Mouse (Mus musculus): Measurements from ENCODE around the gene Gm49380. TPM values are rescaled to one million over a fixed set of nuclear protein-coding genes. Genes with fewer than 3 reads are reported as not detected.

Gene Gm49380
- polyA plus RNA-seq, 1 experiment = not detected

GRCm38 (mm10) chr9:44088877-44089608, 24.3 kb downstream of the Gm49380 start:
- H3K36me3 ChIP-seq (ENCODE audit: control insufficient read depth, insufficient read depth, low read length) = peaks cover 35% of the 10 kb centered on the region
- TF ChIP-seq POLR2A (IDR thresholded peaks at IDR 0.05; ENCODE audit: low read depth, low read length) (no peak), CTCF (IDR thresholded peaks at IDR 0.05; ENCODE audit: extremely low read depth, insufficient read length, insufficient replicate concordance, low read depth, low read length) (no peak)
- H3K4me1 ChIP-seq (ENCODE audit: control insufficient read depth, insufficient read depth, insufficient read length, low read length) = peaks cover 13% of the 10 kb centered on the region
- peak overlapping the region; percentile 54 for H3K27ac ChIP-seq (ENCODE audit: insufficient read depth, low read depth, low read length)
- no peak overlapping the region for H3K4me3 ChIP-seq (ENCODE audit: low read depth, low read length)
- WGBS = 35% methylated on average over 12 of the region's 12 CpGs
- no peaks in the 10 kb centered on the region for H3K27me3 ChIP-seq (ENCODE audit: control insufficient read depth, insufficient read depth, low read length)

- 11% methylated on average over 15 of the region's 15 CpGs for WGBS
- Histone ChIP-seq H3K27ac (ENCODE audit: insufficient read depth, low read depth, low read length) (peak overlapping the region; percentile 34; the same call in 1 of the 2 replicates), H3K4me1 (ENCODE audit: control insufficient read depth, insufficient read depth, insufficient read length, low read length) (peaks cover 18% of the 10 kb centered on the region), H3K36me3 (ENCODE audit: control insufficient read depth, insufficient read depth, low read length) (peaks cover 25% of the 10 kb centered on the region), H3K4me3 (ENCODE audit: low read depth, low read length) (peak overlapping the region; percentile 45), H3K27me3 (ENCODE audit: control insufficient read depth, insufficient read depth, low read length) (no peaks in the 10 kb centered on the region)
- TF ChIP-seq POLR2A (IDR thresholded peaks at IDR 0.05; ENCODE audit: low read depth, low read length) (no peak), CTCF (IDR thresholded peaks at IDR 0.05; ENCODE audit: extremely low read depth, insufficient read length, insufficient replicate concordance, low read depth, low read length) (no peak)
Measured at GRCm38 (mm10) chr9:44087761-44088455, 25.4 kb downstream of the Gm49380 start.

GRCm38 (mm10) chr9:44086960-44087359, 26.3 kb downstream of the Gm49380 start:
- Histone ChIP-seq H3K27ac (ENCODE audit: insufficient read depth, low read depth, low read length) (no peak overlapping the region; the same call in 1 of the 2 replicates), H3K27me3 (ENCODE audit: control insufficient read depth, insufficient read depth, low read length) (no peaks in the 10 kb centered on the region), H3K36me3 (ENCODE audit: control insufficient read depth, insufficient read depth, low read length) (peaks cover 17% of the 10 kb centered on the region), H3K4me1 (ENCODE audit: control insufficient read depth, insufficient read depth, insufficient read length, low read length) (peaks cover 23% of the 10 kb centered on the region), H3K4me3 (ENCODE audit: low read depth, low read length) (peak overlapping the region; percentile 48)
- WGBS = 32% methylated on average over 10 of the region's 10 CpGs
- TF ChIP-seq CTCF (IDR thresholded peaks at IDR 0.05; ENCODE audit: extremely low read depth, insufficient read length, insufficient replicate concordance, low read depth, low read length) = no peak
- peak; percentile 43; the same call in 1 of the 2 replicates for TF ChIP-seq POLR2A (IDR thresholded peaks at IDR 0.05; ENCODE audit: low read depth, low read length)

GRCm38 (mm10) chr9:44085741-44086665, 27.3 kb downstream of the Gm49380 start:
- peaks cover 29% of the 10 kb centered on the region for H3K4me1 ChIP-seq (ENCODE audit: control insufficient read depth, insufficient read depth, insufficient read length, low read length)
- TF ChIP-seq POLR2A (IDR thresholded peaks at IDR 0.05; ENCODE audit: low read depth, low read length) (no peak; the same call in 1 of the 2 replicates), CTCF (IDR thresholded peaks at IDR 0.05; ENCODE audit: extremely low read depth, insufficient read length, insufficient replicate concordance, low read depth, low read length) (no peak)
- H3K36me3 ChIP-seq (ENCODE audit: control insufficient read depth, insufficient read depth, low read length) = peaks cover 7% of the 10 kb centered on the region
- H3K27ac ChIP-seq (ENCODE audit: insufficient read depth, low read depth, low read length) = peak overlapping the region; percentile 94
- peak overlapping the region; percentile 81 for H3K4me3 ChIP-seq (ENCODE audit: low read depth, low read length)
- no peaks in the 10 kb centered on the region for H3K27me3 ChIP-seq (ENCODE audit: control insufficient read depth, insufficient read depth, low read length)
- WGBS = 25% methylated on average over 15 of the region's 15 CpGs

- H3K4me1 ChIP-seq (ENCODE audit: control insufficient read depth, insufficient read depth, insufficient read length, low read length) = peaks cover 37% of the 10 kb centered on the region
- 5% methylated on average over 10 of the region's 10 CpGs for WGBS
- peak overlapping the region; percentile 81 for H3K4me3 ChIP-seq (ENCODE audit: low read depth, low read length)
- TF ChIP-seq CTCF (IDR thresholded peaks at IDR 0.05; ENCODE audit: extremely low read depth, insufficient read length, insufficient replicate concordance, low read depth, low read length) = no peak
- TF ChIP-seq POLR2A (IDR thresholded peaks at IDR 0.05; ENCODE audit: low read depth, low read length) = no peak
- peak overlapping the region; percentile 94 for H3K27ac ChIP-seq (ENCODE audit: insufficient read depth, low read depth, low read length)
- no peaks in the 10 kb centered on the region for H3K27me3 ChIP-seq (ENCODE audit: control insufficient read depth, insufficient read depth, low read length)
- H3K36me3 ChIP-seq (ENCODE audit: control insufficient read depth, insufficient read depth, low read length) = 0 out of 2 replicates have a peak, but pooled peaks cover 3% of the 10 kb centered on the region
Measured at GRCm38 (mm10) chr9:44085276-44085675, 28.0 kb downstream of the Gm49380 start.

- WGBS = under 1% methylated on average over 61 of the region's 62 CpGs
Measured at GRCm38 (mm10) chr9:44084659-44085229, 28.6 kb downstream of the Gm49380 start.

More at GRCm38 (mm10) chr9:44084659-44085229, 28.6 kb downstream of the Gm49380 start:
- H3K27me3 ChIP-seq (ENCODE audit: control insufficient read depth, insufficient read depth, low read length) = no peaks in the 10 kb centered on the region
- H3K36me3 ChIP-seq (ENCODE audit: control insufficient read depth, insufficient read depth, low read length) = 0 out of 2 replicates have a peak, but pooled peaks cover 2% of the 10 kb centered on the region
- H3K27ac ChIP-seq (ENCODE audit: insufficient read depth, low read depth, low read length) = peak overlapping the region; percentile 96
- peaks cover 41% of the 10 kb centered on the region for H3K4me1 ChIP-seq (ENCODE audit: control insufficient read depth, insufficient read depth, insufficient read length, low read length)
- peak overlapping the region; percentile 81 for H3K4me3 ChIP-seq (ENCODE audit: low read depth, low read length)
- TF ChIP-seq CTCF (IDR thresholded peaks at IDR 0.05; ENCODE audit: extremely low read depth, insufficient read length, insufficient replicate concordance, low read depth, low read length) (no peak; the same call in 1 of the 2 replicates), POLR2A (IDR thresholded peaks at IDR 0.05; ENCODE audit: low read depth, low read length) (peak; percentile 88; the same call in 1 of the 2 replicates)

All from small intestine, adult 2 months (tissue).